Mouse (Mus musculus) hindbrain, embryonic 12.5 days (tissue): Measurements from ENCODE around the gene Acvr1b. TPM values are rescaled to one million over a fixed set of nuclear protein-coding genes. Genes with fewer than 3 reads are reported as not detected.
A peak's percentile ranks its signal among the peaks of the same experiment; 100 is the strongest.

ENCODE experiments used
- ATAC-seq: fragments of 200-750 bp; cut with Nextera tagmentation; 2 replicates; pipeline ENCODE4 v1.8.0; 2017; ENCODE audit warnings: moderate TSS enrichment; ENCODE audit not compliant: low FRiP score
- H3K27ac ChIP-seq: fragments of 300-500 bp; sonication (generic); 2 replicates; pipeline ENCODE4 v1.5.1; 2016; ENCODE audit warnings: mild to moderate bottlenecking
- H3K27me3 ChIP-seq: fragments of 300-500 bp; sonication (generic); 2 replicates; pipeline ENCODE4 v1.6.1; 2016; ENCODE audit warnings: mild to moderate bottlenecking
- H3K36me3 ChIP-seq: fragments of 300-500 bp; sonication (generic); 2 replicates; pipeline ENCODE4 v1.6.1; 2016; ENCODE audit warnings: mild to moderate bottlenecking
- H3K4me1 ChIP-seq: fragments of 300-500 bp; sonication (generic); 2 replicates; pipeline ENCODE4 v1.6.1; 2016
- H3K4me2 ChIP-seq: fragments of 300-500 bp; sonication (generic); replicated peaks from 2 replicates; pipeline ENCODE4 v1.6.1; 2016; ENCODE audit warnings: mild to moderate bottlenecking
- H3K4me3 ChIP-seq: fragments of 300-500 bp; sonication (generic); 2 replicates; pipeline ENCODE4 v1.5.1; 2016; ENCODE audit warnings: mild to moderate bottlenecking
- H3K9ac ChIP-seq: fragments of 300-500 bp; sonication (generic); 2 replicates; pipeline ENCODE4 v1.6.1; 2016; ENCODE audit warnings: mild to moderate bottlenecking, moderate library complexity
- H3K9me3 ChIP-seq: fragments of 300-500 bp; sonication (generic); replicated peaks from 2 replicates; pipeline ENCODE4 v1.6.1; 2016; ENCODE audit warnings: mild to moderate bottlenecking
- WGBS: fragments of 180-500 bp; shearing (Covaris S2); methylation state at CpG from one replicate; pipeline ENCODE4 v1.1.7; 2016; 5-methylcytosine and 5-hydroxymethylcytosine counted together
- polyA plus RNA-seq: library from polyadenylated mRNA; unstranded; fragments of >200 nt; fragmentation: Nextera tagmentation; extraction: Ambion mirVana; gene quantifications from 2 replicates; pipeline ENCODE4 v1.2.1, GENCODE M21; 2016

Gene Acvr1b
- polyA plus RNA-seq, 1 experiment from 2014 or later: 15.5 TPM

- H3K36me3 ChIP-seq: no peaks in the 10 kb centered on the region
- WGBS: 93% methylated on average over 3 of the region's 3 CpGs
- ATAC-seq: no peak
- H3K9ac ChIP-seq: no peak overlapping the region
- H3K4me2 ChIP-seq: no peak overlapping the region
- H3K4me1 ChIP-seq: peaks cover 40% of the 10 kb centered on the region
- H3K27ac ChIP-seq: no peak overlapping the region
- H3K4me3 ChIP-seq: no peak overlapping the region
- H3K27me3 ChIP-seq: no peaks in the 10 kb centered on the region; the same call in none of the 2 replicates
- H3K9me3 ChIP-seq: no peaks in the 10 kb centered on the region
These were observed 35.2 kb upstream of the Acvr1b start for GRCm38 (mm10) chr15:101138675-101139074.

GRCm38 (mm10) chr15:101139885-101140284 is 34.0 kb upstream of the Acvr1b start:
- H3K27me3 ChIP-seq: no peaks in the 10 kb centered on the region; the same call in none of the 2 replicates
- no peak overlapping the region for H3K9ac ChIP-seq
- H3K9me3 ChIP-seq: no peaks in the 10 kb centered on the region
- H3K4me2 ChIP-seq: peak overlapping the region; percentile 8; the same call in 1 of the 2 replicates
- peak; percentile 37 for ATAC-seq
- no peaks in the 10 kb centered on the region for H3K36me3 ChIP-seq
- peak overlapping the region; percentile 52 for H3K27ac ChIP-seq
- WGBS: 13% methylated on average over 12 of the region's 12 CpGs
- peaks cover 34% of the 10 kb centered on the region for H3K4me1 ChIP-seq
- no peak overlapping the region for H3K4me3 ChIP-seq

- H3K27ac ChIP-seq: 0 out of 2 replicates have a peak overlapping the region, but pooled peaks have one; percentile 52
- peaks cover 41% of the 10 kb centered on the region for H3K4me1 ChIP-seq
- 66% methylated on average over 6 of the region's 6 CpGs for WGBS
- H3K36me3 ChIP-seq: no peaks in the 10 kb centered on the region
- H3K9me3 ChIP-seq: no peaks in the 10 kb centered on the region
- H3K4me2 ChIP-seq: no peak overlapping the region
- H3K27me3 ChIP-seq: no peaks in the 10 kb centered on the region; the same call in none of the 2 replicates
- no peak overlapping the region for H3K4me3 ChIP-seq
- no peak for ATAC-seq
- H3K9ac ChIP-seq: no peak overlapping the region
These were observed 33.3 kb upstream of the Acvr1b start for GRCm38 (mm10) chr15:101140587-101140986.

- Histone ChIP-seq H3K4me3 (no peak overlapping the region), H3K9ac (no peak overlapping the region), H3K27me3 (no peaks in the 10 kb centered on the region; the same call in none of the 2 replicates), H3K4me1 (peaks cover 46% of the 10 kb centered on the region), H3K4me2 (no peak overlapping the region), H3K9me3 (no peaks in the 10 kb centered on the region), H3K27ac (no peak overlapping the region), H3K36me3 (no peaks in the 10 kb centered on the region)
- ATAC-seq: peak; percentile 57
- WGBS: 5% methylated on average over 8 of the region's 14 CpGs
These were observed 32.8 kb upstream of the Acvr1b start for GRCm38 (mm10) chr15:101141061-101141541.

- no peaks in the 10 kb centered on the region for H3K36me3 ChIP-seq
- no peaks in the 10 kb centered on the region for H3K9me3 ChIP-seq
- H3K4me3 ChIP-seq: no peak overlapping the region
- 47% methylated on average over 8 of the region's 8 CpGs for WGBS
- H3K4me1 ChIP-seq: peaks cover 57% of the 10 kb centered on the region
- ATAC-seq: no peak
- H3K9ac ChIP-seq: no peak overlapping the region
- H3K27me3 ChIP-seq: no peaks in the 10 kb centered on the region; the same call in none of the 2 replicates
- no peak overlapping the region for H3K27ac ChIP-seq
- no peak overlapping the region for H3K4me2 ChIP-seq
These were observed 31.2 kb upstream of the Acvr1b start for GRCm38 (mm10) chr15:101142672-101143071.

- WGBS: 22% methylated on average over 8 of the region's 8 CpGs
- Histone ChIP-seq H3K4me2 (no peak overlapping the region), H3K27ac (no peak overlapping the region), H3K36me3 (no peaks in the 10 kb centered on the region), H3K9me3 (no peaks in the 10 kb centered on the region), H3K9ac (no peak overlapping the region), H3K4me3 (no peak overlapping the region), H3K4me1 (peaks cover 57% of the 10 kb centered on the region), H3K27me3 (no peaks in the 10 kb centered on the region; the same call in none of the 2 replicates)
- no peak for ATAC-seq
These were observed 30.4 kb upstream of the Acvr1b start for GRCm38 (mm10) chr15:101143494-101143893.

GRCm38 (mm10) chr15:101144176-101144575 is 29.7 kb upstream of the Acvr1b start:
- H3K4me1 ChIP-seq: peaks cover 56% of the 10 kb centered on the region
- H3K36me3 ChIP-seq: no peaks in the 10 kb centered on the region
- ATAC-seq: no peak
- H3K27ac ChIP-seq: no peak overlapping the region
- H3K27me3 ChIP-seq: no peaks in the 10 kb centered on the region; the same call in none of the 2 replicates
- 82% methylated on average over 5 of the region's 5 CpGs for whole genome bisulfite sequencing
- no peak overlapping the region for H3K4me3 ChIP-seq
- no peak overlapping the region for H3K4me2 ChIP-seq
- no peak overlapping the region for H3K9ac ChIP-seq
- no peaks in the 10 kb centered on the region for H3K9me3 ChIP-seq

GRCm38 (mm10) chr15:101144779-101145178 is 29.1 kb upstream of the Acvr1b start:
- no peak overlapping the region for H3K4me3 ChIP-seq
- H3K4me2 ChIP-seq: no peak overlapping the region
- H3K36me3 ChIP-seq: no peaks in the 10 kb centered on the region
- H3K27ac ChIP-seq: no peak overlapping the region
- H3K9ac ChIP-seq: no peak overlapping the region
- WGBS: 83% methylated on average over 8 of the region's 8 CpGs
- no peaks in the 10 kb centered on the region; the same call in 1 of the 2 replicates for H3K27me3 ChIP-seq
- H3K4me1 ChIP-seq: peaks cover 50% of the 10 kb centered on the region
- no peak for ATAC-seq
- no peaks in the 10 kb centered on the region for H3K9me3 ChIP-seq

- H3K4me1 ChIP-seq: peaks cover 42% of the 10 kb centered on the region
- no peaks in the 10 kb centered on the region; the same call in 1 of the 2 replicates for H3K27me3 ChIP-seq
- H3K9me3 ChIP-seq: no peaks in the 10 kb centered on the region
- peak; percentile 84 for ATAC-seq
- no peaks in the 10 kb centered on the region for H3K36me3 ChIP-seq
- peak overlapping the region; percentile 38 for H3K4me2 ChIP-seq
- H3K4me3 ChIP-seq: no peak overlapping the region
- 9% methylated on average over 19 of the region's 19 CpGs for WGBS
- H3K27ac ChIP-seq: no peak overlapping the region
- 0 out of 2 replicates have a peak overlapping the region, but pooled peaks have one; percentile 13 for H3K9ac ChIP-seq
These were observed 28.3 kb upstream of the Acvr1b start for GRCm38 (mm10) chr15:101145424-101146099.

GRCm38 (mm10) chr15:101146100-101146965 is 27.5 kb upstream of the Acvr1b start:
- Histone ChIP-seq H3K36me3 (no peaks in the 10 kb centered on the region), H3K4me1 (peaks cover 37% of the 10 kb centered on the region), H3K9ac (peak overlapping the region; percentile 13; the same call in 1 of the 2 replicates), H3K9me3 (no peaks in the 10 kb centered on the region), H3K4me3 (no peak overlapping the region), H3K27ac (peak overlapping the region; percentile 44; the same call in 1 of the 2 replicates), H3K4me2 (no peak overlapping the region), H3K27me3 (no peaks in the 10 kb centered on the region; the same call in 1 of the 2 replicates)
- 68% methylated on average over 15 of the region's 15 CpGs for WGBS
- no peak for ATAC-seq

- H3K4me2 ChIP-seq: no peak overlapping the region
- H3K4me3 ChIP-seq: no peak overlapping the region
- H3K27ac ChIP-seq: no peak overlapping the region
- no peaks in the 10 kb centered on the region; the same call in 1 of the 2 replicates for H3K27me3 ChIP-seq
- H3K9me3 ChIP-seq: no peaks in the 10 kb centered on the region
- no peak overlapping the region for H3K9ac ChIP-seq
- no peaks in the 10 kb centered on the region for H3K36me3 ChIP-seq
- ATAC-seq: no peak
- 79% methylated on average over 16 of the region's 16 CpGs for WGBS
- H3K4me1 ChIP-seq: peaks cover 37% of the 10 kb centered on the region
These were observed 26.6 kb upstream of the Acvr1b start for GRCm38 (mm10) chr15:101147115-101147909.
